Mouse (Mus musculus) E14TG2a.4 (cell line): ENCODE results near the gene Wee2.

Experiments
- CTCF ChIP-seq: conservative IDR thresholded peaks from 2 replicates; pipeline ENCODE4 v1.5.1; 2014; ENCODE audit warnings: low read length
- NANOG ChIP-seq: IDR thresholded peaks from 2 replicates; pipeline ENCODE4 v1.6.1; 2014; ENCODE audit warnings: borderline replicate concordance, low read length, mixed read lengths
- POU5F1 ChIP-seq: IDR thresholded peaks from 2 replicates; pipeline ENCODE4 v1.6.1; 2014; ENCODE audit warnings: low read length, borderline replicate concordance

DNA sequence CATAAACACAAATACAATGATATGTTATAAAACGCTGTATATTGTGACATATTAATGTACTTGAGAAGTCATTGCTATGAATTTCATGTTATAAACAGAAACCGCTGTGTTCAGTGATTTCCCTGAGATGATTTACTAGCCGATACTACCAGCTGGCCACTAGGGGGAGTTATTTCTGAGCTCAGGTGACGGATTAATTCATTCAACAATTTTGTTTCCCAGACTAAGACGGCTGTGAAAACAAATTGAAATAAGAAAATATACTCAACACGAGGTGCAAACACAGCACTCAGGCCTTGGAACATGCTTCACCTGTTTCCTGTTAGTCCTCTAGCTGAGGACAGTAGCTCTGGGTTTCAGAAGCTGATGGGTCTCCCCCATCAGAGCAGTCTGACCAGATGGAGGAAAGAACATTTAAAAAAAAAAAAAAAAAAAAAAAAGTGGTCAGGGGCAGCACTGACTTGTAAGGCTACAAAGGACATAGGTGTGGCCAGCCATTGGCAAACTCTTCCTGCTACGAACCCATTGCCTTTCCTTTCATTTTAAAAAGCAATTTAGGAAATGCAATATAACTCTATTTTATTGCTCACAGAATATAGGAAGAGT, 15.7 kb downstream of the Wee2 start:
- TF ChIP-seq CTCF (peak; percentile 90), POU5F1 (no peak), NANOG (no peak)
